Mouse (Mus musculus) CD4-positive, CD25-positive, alpha-beta regulatory T cell, adult 4 months (primary cell): ENCODE results near the gene Myl3. TPM values are rescaled to one million over a fixed set of nuclear protein-coding genes. Genes with fewer than 3 reads are reported as not detected.

Experiments used
- ATAC-seq: one replicate; pipeline ENCODE4 v1.8.0; 2017
- polyA plus RNA-seq, 2 experiments: library from polyadenylated mRNA; unstranded; fragments of 100-300 nt; shearing (Covaris generic); gene quantifications; one replicate each; pipeline ENCODE4 v1.2.1; 2017

Myl3 gene
- not detected for polyA plus RNA-seq

- ATAC-seq = no peak
Observed at GRCm38 (mm10) chr9:110741711-110742294, at the start of gene Myl3. TSS of gene Myl3 (plus strand) at chr9:110741861.

GRCm38 (mm10) chr9:110695165-110695755 is 46.4 kb upstream of the Myl3 start:
- ATAC-seq = no peak

GRCm38 (mm10) chr9:110696427-110696826 is 45.2 kb upstream of the Myl3 start:
- no peak for ATAC-seq

GRCm38 (mm10) chr9:110697465-110697864 is 44.2 kb upstream of the Myl3 start:
- ATAC-seq = no peak

DNA sequence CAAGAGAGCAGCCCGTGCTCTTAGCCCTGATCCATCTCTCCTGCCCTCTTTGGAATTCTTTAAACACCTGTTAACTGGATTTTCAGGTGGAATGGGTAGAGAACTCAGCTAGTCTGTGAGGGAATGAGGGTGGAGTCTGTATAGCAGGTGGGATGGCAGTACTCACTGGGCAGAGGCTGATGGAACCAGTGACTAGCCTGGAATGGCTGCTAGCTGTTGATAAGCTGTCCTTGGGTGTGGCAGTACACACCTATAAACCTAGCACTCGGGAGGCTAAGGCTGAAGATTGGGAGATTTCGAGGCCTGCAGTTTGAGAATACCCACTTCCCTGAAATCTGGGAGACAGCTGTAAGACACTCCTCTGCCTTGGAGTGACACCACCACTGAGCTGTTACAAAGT is 42.1 kb upstream of the Myl3 start:
- ATAC-seq = no peak

DNA sequence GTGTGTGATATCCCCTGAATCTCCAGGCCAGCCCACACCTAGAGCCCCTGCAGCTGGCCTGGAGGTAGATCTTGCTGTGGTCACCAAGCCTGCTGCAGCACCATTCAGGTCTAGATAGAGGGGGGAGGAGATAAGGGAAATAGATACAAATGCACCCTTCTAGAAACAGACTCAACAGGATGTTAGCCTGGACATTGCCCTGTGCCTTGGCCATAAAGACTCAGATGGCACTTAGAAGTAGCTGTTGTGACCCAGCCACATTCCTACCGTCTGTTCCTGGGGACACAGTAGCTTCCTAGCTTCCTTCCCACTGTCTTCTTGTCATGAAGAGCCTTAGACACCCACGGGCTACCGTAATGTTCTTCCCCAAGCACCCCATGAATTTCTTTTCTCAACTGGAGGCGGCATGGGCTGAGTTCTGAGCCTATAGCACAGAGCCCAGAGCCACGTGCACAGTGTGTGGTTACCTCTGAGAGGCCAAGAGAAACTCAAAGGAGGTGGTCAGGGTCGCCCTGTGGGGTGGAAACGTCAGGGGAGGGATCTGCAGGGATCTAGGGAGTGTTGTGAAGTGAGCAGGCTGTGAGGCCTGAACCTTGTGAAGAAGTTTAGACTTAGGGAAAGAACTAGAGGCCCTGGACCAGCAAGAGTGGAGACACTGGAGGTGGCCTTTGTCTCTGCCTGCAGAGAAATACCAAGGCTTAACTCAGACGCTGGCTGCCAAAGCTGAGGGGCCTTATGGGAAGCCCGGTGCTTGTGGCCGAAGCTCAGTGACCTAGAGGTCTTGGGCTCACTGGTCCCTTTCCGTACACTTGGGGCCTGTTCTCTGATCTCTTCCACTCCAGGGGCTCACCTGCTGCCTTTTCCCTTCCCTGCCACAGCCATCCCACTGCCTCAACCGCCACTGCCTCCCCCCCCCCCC is 40.3 kb upstream of the Myl3 start:
- no peak for ATAC-seq

DNA sequence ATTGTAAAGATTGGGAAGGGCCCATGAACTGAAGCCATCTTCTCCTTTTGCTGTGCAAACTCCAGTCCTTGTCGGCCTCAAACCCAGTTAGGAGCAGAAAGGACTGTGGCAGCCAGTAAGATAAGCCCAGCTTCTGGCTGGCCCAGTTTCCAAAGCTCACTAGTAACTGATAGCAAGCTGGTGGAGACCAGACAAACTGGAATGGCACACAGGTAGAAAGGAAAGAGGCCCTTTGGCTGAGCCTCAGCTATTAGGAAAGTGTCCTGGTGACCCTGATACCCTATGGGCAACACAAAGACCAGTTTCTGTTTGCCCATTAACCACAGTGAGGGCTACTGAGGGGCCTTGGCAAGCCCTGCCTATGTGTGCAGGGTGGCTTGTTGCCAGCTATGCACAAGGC is 38.8 kb upstream of the Myl3 start:
- ATAC-seq = no peak

DNA sequence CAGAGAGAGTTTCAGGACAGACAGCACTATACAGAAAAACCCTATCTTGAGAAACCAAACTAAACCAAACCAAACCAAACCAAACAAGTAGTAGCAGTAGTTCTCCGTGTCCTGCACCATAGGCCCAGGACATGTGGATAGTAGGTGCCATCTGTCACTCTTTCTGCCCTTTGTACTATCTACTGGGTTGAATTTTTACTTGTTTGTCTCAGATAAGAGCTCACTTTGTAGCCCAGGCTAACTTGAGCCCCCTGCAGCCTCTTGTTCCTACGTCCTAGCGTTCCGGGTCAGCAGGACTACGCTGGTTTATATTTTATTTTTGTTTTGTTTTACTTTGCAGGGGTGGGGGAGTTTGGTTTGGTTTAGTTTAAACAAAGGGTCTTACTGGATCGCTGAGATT is 37.7 kb upstream of the Myl3 start:
- ATAC-seq = no peak

GRCm38 (mm10) chr9:110706784-110707183 is 34.9 kb upstream of the Myl3 start:
- no peak for ATAC-seq

DNA sequence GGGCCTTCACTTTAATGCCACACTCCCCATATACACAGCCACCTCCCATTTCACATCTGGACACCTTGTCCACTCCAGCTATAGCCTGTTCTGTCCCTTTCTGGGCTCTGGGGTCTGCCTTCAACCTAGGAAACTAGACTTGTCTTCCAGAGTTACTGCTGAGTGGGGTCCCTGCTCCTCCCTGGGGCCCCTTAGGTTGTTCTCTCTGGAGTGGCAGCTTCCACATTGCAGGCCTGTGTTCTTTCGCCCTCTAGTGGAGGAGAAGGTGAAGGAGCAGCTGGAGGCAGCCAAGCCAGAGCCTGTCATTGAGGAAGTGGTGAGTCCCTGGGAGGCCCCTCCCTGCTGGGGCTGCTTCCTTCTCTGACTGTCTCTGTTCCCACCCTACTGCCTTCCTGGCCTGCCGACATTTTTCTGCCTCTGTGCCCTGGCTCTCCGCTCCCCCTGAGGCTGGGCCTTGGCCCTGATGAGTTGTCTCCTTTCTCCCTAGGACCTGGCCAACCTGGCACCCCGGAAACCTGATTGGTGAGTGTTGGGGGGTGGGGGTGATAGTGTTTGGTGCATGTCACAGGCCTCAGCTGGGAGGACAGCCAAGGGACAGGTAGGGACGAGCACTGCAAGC is 31.9 kb upstream of the Myl3 start:
- peak; percentile 100 for ATAC-seq

- no peak for ATAC-seq
Observed at GRCm38 (mm10) chr9:110711532-110711931, 30.1 kb upstream of the Myl3 start.

GRCm38 (mm10) chr9:110711996-110712395 is 29.7 kb upstream of the Myl3 start:
- no peak for ATAC-seq

DNA sequence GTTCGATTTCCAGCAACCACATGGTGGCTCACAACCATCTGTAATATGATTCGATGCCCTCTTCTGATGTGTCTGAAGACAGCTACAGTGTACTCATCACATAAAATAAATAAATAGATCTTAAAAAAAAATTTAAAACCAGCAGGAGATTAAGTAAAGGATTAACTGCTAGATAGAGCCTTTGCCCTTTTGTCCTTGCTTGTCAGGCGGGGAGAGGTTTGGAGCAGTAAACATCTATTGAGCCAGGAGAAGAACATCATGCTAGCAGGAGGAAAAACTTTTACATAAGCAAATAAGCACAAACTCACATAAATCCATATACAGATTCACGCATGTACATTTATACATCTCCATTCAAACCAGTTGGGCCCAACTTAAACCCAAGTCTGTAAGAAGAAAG is 29.1 kb upstream of the Myl3 start:
- no peak for ATAC-seq

- ATAC-seq = no peak
Observed at GRCm38 (mm10) chr9:110713389-110713788, 28.3 kb upstream of the Myl3 start.

DNA sequence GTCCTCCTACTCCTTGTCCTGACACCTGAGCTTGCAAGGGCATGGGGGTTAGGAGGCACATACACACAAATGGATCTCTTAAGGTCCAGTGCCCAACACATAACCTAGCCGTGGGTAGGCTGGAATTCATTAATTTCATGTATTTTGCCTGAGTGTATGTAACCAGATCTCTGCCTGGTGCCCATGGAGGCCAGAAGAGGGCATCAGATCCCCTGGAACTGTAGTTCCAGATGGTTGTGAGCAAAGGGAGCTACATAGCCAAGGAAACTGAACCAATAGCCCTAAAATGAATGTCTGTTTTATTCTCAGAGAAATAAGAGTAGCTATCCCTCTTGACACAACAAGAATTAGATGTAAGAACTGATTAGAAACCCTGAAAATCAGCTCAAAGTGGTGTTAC is 26.2 kb upstream of the Myl3 start:
- no peak for ATAC-seq

GRCm38 (mm10) chr9:110716775-110717174 is 24.9 kb upstream of the Myl3 start:
- ATAC-seq = peak; percentile 32

- no peak for ATAC-seq
Observed at GRCm38 (mm10) chr9:110718071-110718470, 23.6 kb upstream of the Myl3 start.

DNA sequence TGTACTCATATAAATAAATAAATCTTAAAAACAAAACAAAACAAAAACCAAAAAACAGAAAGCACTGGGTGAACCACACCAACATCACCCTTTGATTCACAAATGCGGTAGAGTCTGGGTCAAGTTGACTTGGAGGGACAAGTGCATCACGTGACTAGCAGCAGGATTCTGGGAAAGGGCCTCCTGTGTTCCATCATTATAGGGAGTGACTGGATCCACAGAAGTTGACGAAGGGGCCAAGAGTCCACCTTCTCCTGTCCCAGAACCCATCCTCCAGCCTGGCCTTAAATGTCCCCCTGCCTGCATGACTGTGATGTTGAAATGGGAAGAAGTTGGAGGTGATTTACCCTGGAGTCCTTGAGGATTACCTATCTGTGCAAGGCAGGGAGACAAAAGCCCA is 22.9 kb upstream of the Myl3 start:
- no peak for ATAC-seq

GRCm38 (mm10) chr9:110719977-110720376 is 21.7 kb upstream of the Myl3 start:
- no peak for ATAC-seq

DNA sequence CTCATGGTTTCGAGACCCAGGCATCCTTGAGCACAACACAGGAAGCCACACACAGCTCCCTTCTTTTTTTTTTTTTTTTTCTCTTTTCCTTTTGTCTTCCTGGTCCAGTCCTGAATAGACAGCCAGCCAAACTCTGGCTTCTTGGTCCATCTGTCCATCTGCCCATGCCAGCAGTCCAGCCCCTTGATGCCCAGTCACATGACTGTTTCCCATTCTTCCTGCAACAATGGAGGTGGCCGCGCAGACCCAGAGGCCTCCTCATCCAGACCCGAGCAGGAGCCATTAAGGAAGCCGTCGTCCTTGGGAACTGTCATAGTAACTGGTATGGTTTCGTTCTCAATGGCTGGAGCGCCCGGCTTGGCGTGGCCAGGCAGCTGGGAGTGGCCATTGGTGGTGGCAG is 19.6 kb upstream of the Myl3 start:
- ATAC-seq = no peak

- no peak for ATAC-seq
Observed at GRCm38 (mm10) chr9:110725721-110726135, 15.9 kb upstream of the Myl3 start.

GRCm38 (mm10) chr9:110726867-110727266 is 14.8 kb upstream of the Myl3 start:
- ATAC-seq = no peak

GRCm38 (mm10) chr9:110729841-110730240 is 11.8 kb upstream of the Myl3 start:
- ATAC-seq = no peak
